Mouse (Mus musculus): ENCODE data around the gene Vezf1. TPM values are rescaled to one million over a fixed set of nuclear protein-coding genes. Genes with fewer than 3 reads are reported as not detected.

Vezf1 gene
- polyA plus RNA-seq, 1 experiment from 2014 or later: 69.9 TPM

DNA sequence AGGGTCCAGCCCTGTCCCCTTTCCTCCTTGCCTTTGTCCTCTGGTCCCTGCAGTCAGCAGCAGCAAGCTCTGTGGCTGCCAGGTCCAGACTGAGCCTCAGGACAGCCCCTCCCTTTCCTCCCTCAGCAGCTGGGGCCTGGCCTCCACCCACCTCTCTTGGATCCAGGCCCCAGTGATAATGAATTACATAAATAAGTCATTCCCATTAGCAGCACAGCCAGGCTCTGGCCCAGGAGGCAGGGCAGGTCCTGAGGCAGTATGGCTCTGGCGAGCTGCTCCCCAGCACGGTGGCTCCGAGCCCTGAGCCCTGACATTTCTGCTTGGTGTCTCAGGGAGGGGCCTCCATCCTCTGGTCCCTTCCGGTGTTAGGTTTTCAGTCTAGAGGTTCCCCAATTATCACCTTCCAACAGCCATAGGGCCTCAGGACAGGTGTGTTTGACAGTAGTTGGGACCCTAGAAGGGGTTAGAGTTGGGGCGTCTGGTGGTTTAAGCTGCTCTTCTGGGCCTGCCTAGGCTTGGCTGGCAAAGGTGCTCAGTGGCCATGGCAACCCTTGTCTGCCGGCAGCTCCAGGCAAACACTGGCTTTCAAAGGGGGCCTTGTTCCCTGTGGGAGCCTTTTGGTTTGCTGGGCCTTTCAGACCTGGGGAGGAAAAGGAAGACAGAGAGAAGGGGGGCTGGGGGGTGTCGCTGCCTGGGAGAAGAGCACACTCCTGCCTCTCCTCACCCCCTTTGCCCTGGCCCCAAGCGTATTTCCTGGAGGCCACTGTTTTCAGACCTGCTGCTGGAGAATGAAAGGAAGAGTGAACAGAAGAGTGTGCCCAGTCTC lies 51.0 kb downstream of the Vezf1 start:
- Histone ChIP-seq H3K27ac (replicated peaks; ENCODE audit: low read depth, low read length) (peak overlapping the region; percentile 93), H3K4me2 (ENCODE audit: low read length) (peak overlapping the region; percentile 9), H3K9ac (replicated peaks; ENCODE audit: low read length) (peak overlapping the region; percentile 39), H3K36me3 (ENCODE audit: control insufficient read depth, insufficient read depth, low read length) (no peaks in the 10 kb centered on the region), H3K27me3 (ENCODE audit: control insufficient read depth, insufficient read depth, low read length) (no peaks in the 10 kb centered on the region), H3K9me3 (ENCODE audit: control insufficient read depth, low read length) (no peaks in the 10 kb centered on the region), H3K4me3 (replicated peaks; ENCODE audit: low read depth, low read length) (no peak overlapping the region), H3K4me1 (ENCODE audit: control insufficient read depth, insufficient read depth, low read length) (peaks cover 62% of the 10 kb centered on the region)
- DNase-seq (peak; percentile 82), ATAC-seq (ENCODE audit: low FRiP score, low TSS enrichment) (peak; percentile 85)
- WGBS: 4% methylated on average over 8 of the region's 8 CpGs

DNA sequence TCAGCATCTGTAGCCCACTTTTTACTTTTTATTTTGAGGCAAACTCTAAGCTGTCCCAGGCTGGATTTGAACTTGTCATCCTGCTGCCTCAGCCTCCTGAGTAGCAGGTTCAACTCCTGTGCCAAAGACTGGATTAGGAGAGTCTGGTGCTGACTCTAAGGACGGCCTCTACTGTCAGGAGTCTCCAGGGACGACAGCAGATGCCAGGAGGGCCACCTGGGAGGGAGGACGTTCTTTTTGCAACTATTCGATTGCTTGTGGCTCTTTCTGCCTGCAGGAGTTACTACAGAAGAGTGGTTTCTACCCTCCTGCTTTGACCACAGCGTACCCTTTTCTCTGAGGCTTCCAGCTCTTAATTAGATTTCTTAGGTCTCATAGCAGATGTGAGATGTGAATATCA lies 54.5 kb downstream of the Vezf1 start:
- 37% methylated on average over 5 of the region's 5 CpGs for WGBS
- H3K9me3 ChIP-seq (ENCODE audit: control insufficient read depth, low read length): no peaks in the 10 kb centered on the region
- no peaks in the 10 kb centered on the region for H3K36me3 ChIP-seq (ENCODE audit: control insufficient read depth, insufficient read depth, low read length)
- peaks cover 39% of the 10 kb centered on the region for H3K4me1 ChIP-seq (ENCODE audit: control insufficient read depth, insufficient read depth, low read length)
- peak overlapping the region; percentile 45 for H3K27ac ChIP-seq (replicated peaks; ENCODE audit: low read depth, low read length)
- no peaks in the 10 kb centered on the region for H3K27me3 ChIP-seq (ENCODE audit: control insufficient read depth, insufficient read depth, low read length)
- DNase-seq (no peak), ATAC-seq (ENCODE audit: low FRiP score, low TSS enrichment) (no peak)
- no peak overlapping the region for H3K9ac ChIP-seq (replicated peaks; ENCODE audit: low read length)
- H3K4me3 ChIP-seq (replicated peaks; ENCODE audit: low read depth, low read length): no peak overlapping the region
- no peak overlapping the region for H3K4me2 ChIP-seq (ENCODE audit: low read length)

DNA sequence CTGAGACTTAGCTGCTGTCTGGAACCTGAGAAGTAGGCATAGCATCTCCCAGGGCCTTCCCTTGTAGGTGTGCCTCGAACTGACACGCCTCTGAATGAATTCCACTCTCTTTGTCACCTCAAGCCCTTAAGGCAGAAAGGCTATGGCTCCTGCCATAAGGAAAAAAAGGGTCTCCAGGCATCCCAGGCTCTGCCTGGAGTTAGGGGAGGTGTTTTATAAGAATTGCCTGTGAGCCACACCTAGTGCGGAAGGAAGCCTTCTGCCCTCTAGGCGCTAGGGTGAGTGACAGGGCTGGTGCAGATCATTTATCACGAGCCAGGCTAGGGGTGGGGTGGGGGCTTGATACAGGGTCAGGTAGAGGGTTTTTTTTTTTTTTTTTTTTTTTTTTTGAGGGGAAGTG lies 54.9 kb downstream of the Vezf1 start:
- Histone ChIP-seq H3K4me1 (ENCODE audit: control insufficient read depth, insufficient read depth, low read length) (peaks cover 35% of the 10 kb centered on the region), H3K36me3 (ENCODE audit: control insufficient read depth, insufficient read depth, low read length) (no peaks in the 10 kb centered on the region), H3K27ac (replicated peaks; ENCODE audit: low read depth, low read length) (peak overlapping the region; percentile 45; the same call in 1 of the 2 replicates), H3K4me2 (ENCODE audit: low read length) (no peak overlapping the region), H3K27me3 (ENCODE audit: control insufficient read depth, insufficient read depth, low read length) (no peaks in the 10 kb centered on the region), H3K4me3 (replicated peaks; ENCODE audit: low read depth, low read length) (no peak overlapping the region), H3K9me3 (ENCODE audit: control insufficient read depth, low read length) (no peaks in the 10 kb centered on the region), H3K9ac (replicated peaks; ENCODE audit: low read length) (no peak overlapping the region)
- DNase-seq (no peak), ATAC-seq (ENCODE audit: low FRiP score, low TSS enrichment) (no peak)
- 85% methylated on average over 5 of the region's 5 CpGs for WGBS

DNA sequence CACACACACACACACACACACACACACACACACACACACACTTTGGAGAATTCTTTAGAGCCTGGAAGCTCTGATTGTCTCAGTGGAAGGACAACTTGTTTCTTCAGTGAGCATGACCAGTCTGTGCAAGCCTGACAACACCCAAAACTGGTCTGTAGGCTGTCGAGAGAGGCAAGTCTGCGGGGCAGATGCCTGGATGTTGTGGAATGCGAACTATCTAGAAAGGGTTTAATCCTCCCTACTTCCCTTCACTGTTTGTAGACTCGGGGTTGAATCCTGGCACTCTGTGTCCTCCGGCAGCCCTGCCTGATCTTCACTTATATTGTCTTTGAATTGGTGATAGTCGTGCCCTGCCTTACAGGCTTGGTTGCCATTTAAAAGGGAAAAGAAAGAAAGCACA lies 55.7 kb downstream of the Vezf1 start:
- H3K9me3 ChIP-seq (ENCODE audit: control insufficient read depth, low read length): no peaks in the 10 kb centered on the region
- peaks cover 27% of the 10 kb centered on the region for H3K4me1 ChIP-seq (ENCODE audit: control insufficient read depth, insufficient read depth, low read length)
- no peak overlapping the region for H3K4me3 ChIP-seq (replicated peaks; ENCODE audit: low read depth, low read length)
- H3K27me3 ChIP-seq (ENCODE audit: control insufficient read depth, insufficient read depth, low read length): no peaks in the 10 kb centered on the region
- ATAC-seq (ENCODE audit: low FRiP score, low TSS enrichment) (no peak), DNase-seq (no peak)
- 17% methylated on average over 6 of the region's 6 CpGs for WGBS
- no peak overlapping the region for H3K27ac ChIP-seq (replicated peaks; ENCODE audit: low read depth, low read length)
- no peak overlapping the region for H3K4me2 ChIP-seq (ENCODE audit: low read length)
- H3K36me3 ChIP-seq (ENCODE audit: control insufficient read depth, insufficient read depth, low read length): no peaks in the 10 kb centered on the region
- no peak overlapping the region for H3K9ac ChIP-seq (replicated peaks; ENCODE audit: low read length)

DNA sequence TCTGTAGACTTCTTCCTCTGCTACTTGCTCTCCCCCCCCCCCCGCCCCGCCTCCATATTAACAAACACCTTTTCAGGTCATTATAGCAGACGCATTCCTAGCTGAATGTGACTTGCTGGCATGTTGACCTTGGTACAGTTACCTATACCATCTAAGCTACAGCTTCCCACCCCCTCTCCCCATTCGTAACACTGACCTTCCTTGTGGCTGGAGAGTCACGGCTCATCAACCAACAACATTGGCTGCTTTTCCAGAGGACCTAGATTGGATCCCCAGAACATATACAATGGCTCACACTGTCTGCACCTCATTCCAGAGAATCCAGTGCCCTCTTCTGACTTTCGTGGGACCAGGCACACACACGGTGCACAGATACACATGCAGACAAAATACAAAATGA lies 57.4 kb downstream of the Vezf1 start:
- 76% methylated on average over 7 of the region's 7 CpGs for WGBS

DNA sequence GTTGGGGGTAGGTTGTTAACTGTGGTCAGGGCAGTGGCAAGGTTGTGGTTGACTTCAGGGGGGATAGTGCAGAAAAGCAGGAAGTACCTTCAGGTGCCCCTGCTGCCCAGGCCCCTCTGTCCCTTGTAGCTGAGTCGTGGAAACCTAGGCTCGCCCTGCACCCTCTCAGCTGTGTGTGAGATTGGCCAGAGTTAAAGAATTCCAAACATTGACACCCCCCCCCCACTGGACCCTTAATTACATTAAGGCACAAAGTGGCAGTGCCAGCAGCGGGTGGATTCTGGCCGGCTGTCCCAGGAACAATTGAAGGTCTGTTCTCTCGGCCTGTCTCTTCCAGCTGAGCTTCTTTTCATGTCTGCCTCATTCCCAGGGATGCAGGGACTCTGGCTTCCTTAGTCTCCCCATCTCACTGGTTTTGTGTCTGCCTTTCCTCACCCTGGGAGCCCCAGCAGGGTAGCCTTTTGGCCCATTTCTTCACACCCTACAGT lies 58.3 kb downstream of the Vezf1 start:
- whole genome bisulfite sequencing: 23% methylated on average over 5 of the region's 5 CpGs
- Histone ChIP-seq H3K36me3 (ENCODE audit: control insufficient read depth, insufficient read depth, low read length) (no peaks in the 10 kb centered on the region), H3K4me2 (ENCODE audit: low read length) (no peak overlapping the region), H3K9me3 (ENCODE audit: control insufficient read depth, low read length) (no peaks in the 10 kb centered on the region), H3K27me3 (ENCODE audit: control insufficient read depth, insufficient read depth, low read length) (no peaks in the 10 kb centered on the region), H3K9ac (replicated peaks; ENCODE audit: low read length) (no peak overlapping the region), H3K4me3 (replicated peaks; ENCODE audit: low read depth, low read length) (no peak overlapping the region), H3K27ac (replicated peaks; ENCODE audit: low read depth, low read length) (peak overlapping the region; percentile 69), H3K4me1 (ENCODE audit: control insufficient read depth, insufficient read depth, low read length) (peaks cover 9% of the 10 kb centered on the region; the same call in 1 of the 2 replicates)
- DNase-seq: peak; percentile 68
- ATAC-seq (ENCODE audit: low FRiP score, low TSS enrichment): no peak

More for the DNA sequence above, 57.4 kb downstream of the Vezf1 start:
- Histone ChIP-seq H3K27ac (replicated peaks; ENCODE audit: low read depth, low read length) (peak overlapping the region; percentile 69; the same call in 1 of the 2 replicates), H3K9me3 (ENCODE audit: control insufficient read depth, low read length) (no peaks in the 10 kb centered on the region), H3K36me3 (ENCODE audit: control insufficient read depth, insufficient read depth, low read length) (no peaks in the 10 kb centered on the region), H3K9ac (replicated peaks; ENCODE audit: low read length) (no peak overlapping the region), H3K4me2 (ENCODE audit: low read length) (no peak overlapping the region), H3K4me3 (replicated peaks; ENCODE audit: low read depth, low read length) (no peak overlapping the region), H3K4me1 (ENCODE audit: control insufficient read depth, insufficient read depth, low read length) (peaks cover 10% of the 10 kb centered on the region), H3K27me3 (ENCODE audit: control insufficient read depth, insufficient read depth, low read length) (no peaks in the 10 kb centered on the region)
- DNase-seq (no peak), ATAC-seq (ENCODE audit: low FRiP score, low TSS enrichment) (no peak; the same call in 1 of the 2 replicates)

DNA sequence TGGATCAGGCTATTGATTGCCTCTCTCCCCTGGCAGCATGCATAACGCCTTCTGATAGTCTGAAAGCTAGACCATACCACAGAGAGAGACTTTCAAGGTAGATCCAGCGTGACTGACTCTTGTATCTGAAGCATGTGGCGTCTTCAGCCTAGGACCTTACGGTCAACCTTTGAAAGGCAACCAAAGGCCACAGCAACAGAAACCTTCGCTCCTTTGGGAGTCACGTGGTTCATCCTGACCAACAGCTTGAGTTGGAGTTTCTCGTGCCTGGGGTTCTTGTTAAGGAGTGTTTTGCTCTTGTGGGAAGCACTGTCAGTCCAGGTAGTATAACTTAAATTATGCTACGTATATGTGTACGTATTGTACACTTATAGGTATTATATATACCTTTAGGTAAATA lies 60.4 kb downstream of the Vezf1 start:
- 91% methylated on average over 9 of the region's 9 CpGs for WGBS
- Histone ChIP-seq H3K27ac (replicated peaks; ENCODE audit: low read depth, low read length) (no peak overlapping the region), H3K4me3 (replicated peaks; ENCODE audit: low read depth, low read length) (no peak overlapping the region), H3K27me3 (ENCODE audit: control insufficient read depth, insufficient read depth, low read length) (no peaks in the 10 kb centered on the region), H3K9me3 (ENCODE audit: control insufficient read depth, low read length) (no peaks in the 10 kb centered on the region), H3K36me3 (ENCODE audit: control insufficient read depth, insufficient read depth, low read length) (no peaks in the 10 kb centered on the region), H3K9ac (replicated peaks; ENCODE audit: low read length) (no peak overlapping the region), H3K4me1 (ENCODE audit: control insufficient read depth, insufficient read depth, low read length) (no peaks in the 10 kb centered on the region), H3K4me2 (ENCODE audit: low read length) (no peak overlapping the region)
- ATAC-seq (ENCODE audit: low FRiP score, low TSS enrichment) (no peak), DNase-seq (no peak)

DNA sequence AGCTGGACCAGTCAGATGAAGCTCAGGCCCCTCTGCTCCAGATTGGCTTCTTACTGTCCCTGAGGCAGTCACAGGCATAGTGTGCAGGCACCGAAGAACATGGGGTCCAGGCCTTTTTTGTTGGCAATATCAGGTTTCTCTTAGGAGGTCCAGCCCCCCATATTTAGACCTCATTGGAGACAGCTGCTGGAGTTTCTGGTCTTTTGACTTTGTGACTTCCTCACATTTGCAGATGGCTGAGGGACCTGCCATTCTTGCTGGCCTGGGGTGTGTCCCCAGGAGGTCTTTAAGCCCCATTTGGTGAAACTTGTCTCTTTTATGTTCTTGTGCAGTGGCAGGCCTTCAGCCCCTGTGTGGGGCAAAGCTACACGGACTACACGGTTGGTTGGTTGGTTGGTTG lies 61.2 kb downstream of the Vezf1 start:
- H3K4me2 ChIP-seq (ENCODE audit: low read length): no peak overlapping the region
- H3K27me3 ChIP-seq (ENCODE audit: control insufficient read depth, insufficient read depth, low read length): no peaks in the 10 kb centered on the region
- ATAC-seq (ENCODE audit: low FRiP score, low TSS enrichment) (no peak), DNase-seq (no peak)
- no peaks in the 10 kb centered on the region for H3K36me3 ChIP-seq (ENCODE audit: control insufficient read depth, insufficient read depth, low read length)
- H3K27ac ChIP-seq (replicated peaks; ENCODE audit: low read depth, low read length): no peak overlapping the region
- no peaks in the 10 kb centered on the region for H3K4me1 ChIP-seq (ENCODE audit: control insufficient read depth, insufficient read depth, low read length)
- H3K9ac ChIP-seq (replicated peaks; ENCODE audit: low read length): no peak overlapping the region
- H3K4me3 ChIP-seq (replicated peaks; ENCODE audit: low read depth, low read length): no peak overlapping the region
- no peaks in the 10 kb centered on the region for H3K9me3 ChIP-seq (ENCODE audit: control insufficient read depth, low read length)
- WGBS: 52% methylated on average over 3 of the region's 3 CpGs

DNA sequence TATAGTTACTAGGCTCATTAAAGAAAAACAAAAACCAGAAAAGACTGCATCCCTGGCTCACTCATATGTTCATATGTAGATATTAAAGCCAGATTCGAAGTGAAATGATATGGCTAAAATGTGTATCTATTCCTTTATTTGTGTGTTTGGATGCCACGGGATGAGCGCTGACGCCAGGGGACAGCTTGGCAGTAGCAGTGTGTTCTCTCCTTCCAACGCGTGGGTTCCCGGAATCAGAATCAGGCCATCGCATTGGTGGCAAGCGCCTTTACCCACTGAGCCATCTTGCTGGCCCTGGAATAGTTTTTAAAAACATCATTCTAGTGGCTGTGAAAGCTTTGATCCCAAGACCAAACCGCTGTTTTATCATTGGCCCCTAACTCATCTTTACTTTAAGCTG lies 61.9 kb downstream of the Vezf1 start:
- H3K9me3 ChIP-seq (ENCODE audit: control insufficient read depth, low read length): no peaks in the 10 kb centered on the region
- no peaks in the 10 kb centered on the region for H3K27me3 ChIP-seq (ENCODE audit: control insufficient read depth, insufficient read depth, low read length)
- no peak overlapping the region for H3K9ac ChIP-seq (replicated peaks; ENCODE audit: low read length)
- 97% methylated on average over 10 of the region's 10 CpGs for WGBS
- ATAC-seq (ENCODE audit: low FRiP score, low TSS enrichment) (no peak), DNase-seq (no peak)
- H3K27ac ChIP-seq (replicated peaks; ENCODE audit: low read depth, low read length): no peak overlapping the region
- H3K4me1 ChIP-seq (ENCODE audit: control insufficient read depth, insufficient read depth, low read length): no peaks in the 10 kb centered on the region
- no peak overlapping the region for H3K4me2 ChIP-seq (ENCODE audit: low read length)
- no peak overlapping the region for H3K4me3 ChIP-seq (replicated peaks; ENCODE audit: low read depth, low read length)
- no peaks in the 10 kb centered on the region for H3K36me3 ChIP-seq (ENCODE audit: control insufficient read depth, insufficient read depth, low read length)

Data from midbrain, embryonic 14.5 days (tissue).